Mouse (Mus musculus): ENCODE measurements at regions not wholly inside any gene's neighbourhood (a gene's known extent, or its start where the extent isn't known, plus 50 kb on each side); places are given as distances from the start of the nearest gene placed in this dataset.
"Not testable (repeated sequence)": the region's sequence is repeated elsewhere in the genome, so short reads cannot be mapped to it uniquely, and the experiment has no call there.

- no peak for ATAC-seq (replicated peaks; ENCODE audit: insufficient number of reproducible peaks, insufficient read depth, low FRiP score, low read depth)
- no peak overlapping the region for H3K9ac ChIP-seq
- 82% methylated on average over 6 of the region's 6 CpGs for WGBS
- H3K4me2 ChIP-seq: no peak overlapping the region
- H3K36me3 ChIP-seq: no peaks in the 10 kb centered on the region
- no peaks in the 10 kb centered on the region for H3K9me3 ChIP-seq (replicated peaks)
- no peak overlapping the region for H3K4me3 ChIP-seq
- H3K27me3 ChIP-seq: no peaks in the 10 kb centered on the region
- no peaks in the 10 kb centered on the region for H3K4me1 ChIP-seq (replicated peaks)
- H3K27ac ChIP-seq: no peak overlapping the region
Observed at GRCm38 (mm10) chr16:86250021-86250420, 348.4 kb upstream of the Adamts5 start.

DNA sequence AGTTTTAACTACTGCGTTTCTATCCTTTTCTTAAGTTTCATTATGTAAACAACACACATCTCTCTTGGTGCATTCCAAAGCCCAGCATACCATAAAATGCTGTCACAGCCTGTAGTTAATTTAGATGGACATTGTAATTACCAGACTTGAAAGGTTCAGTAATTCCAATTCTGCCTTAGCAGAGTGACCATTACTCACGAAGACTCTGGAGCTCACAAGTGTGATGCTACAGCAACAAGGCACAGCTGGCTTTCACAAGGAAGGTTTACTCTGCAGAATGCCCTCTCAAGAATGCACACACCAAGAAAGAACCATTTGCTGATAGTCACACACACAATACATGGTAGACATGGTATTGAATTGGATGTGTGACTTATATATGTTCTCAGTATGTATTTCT is 342.6 kb upstream of the Adamts5 start:
- WGBS: 75% methylated on average over 2 of the region's 2 CpGs

DNA sequence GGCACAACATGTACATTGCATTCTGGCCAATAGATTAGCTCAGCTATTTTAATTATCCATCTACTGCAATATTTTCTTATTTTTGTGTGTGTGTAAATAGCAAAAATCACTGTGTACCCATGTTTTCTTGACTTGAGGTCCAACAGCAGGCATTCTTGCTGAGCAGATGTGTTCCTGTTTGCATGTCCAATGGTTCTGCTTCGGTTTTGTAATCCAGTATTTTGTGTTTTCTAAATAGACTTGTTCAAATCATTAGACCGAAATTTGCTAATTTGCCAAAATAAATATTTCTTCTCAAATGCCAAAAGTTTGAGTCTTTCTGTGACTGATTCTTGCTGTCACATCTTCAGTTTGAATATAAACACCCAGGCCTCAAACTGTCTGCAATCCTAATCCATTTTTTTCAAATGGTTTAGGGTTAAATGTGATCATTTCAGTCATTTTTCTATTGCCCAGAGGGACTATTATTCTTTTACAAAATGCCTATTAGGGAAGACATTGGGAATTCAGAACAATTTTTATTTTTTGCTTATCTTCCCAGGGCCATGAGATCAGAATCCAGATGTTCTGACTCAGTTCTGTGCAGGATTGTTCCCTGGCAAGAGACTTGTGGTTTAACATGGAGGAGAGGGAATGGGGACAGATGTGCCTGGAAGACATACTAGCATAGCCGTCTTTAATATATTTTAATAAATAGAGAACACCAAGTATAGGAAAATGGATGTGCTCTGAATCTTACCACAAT is 341.3 kb upstream of the Adamts5 start:
- 59% methylated on average over 3 of the region's 3 CpGs for WGBS
- H3K4me3 ChIP-seq: no peak overlapping the region
- no peaks in the 10 kb centered on the region for H3K27me3 ChIP-seq
- no peaks in the 10 kb centered on the region for H3K4me1 ChIP-seq (replicated peaks)
- no peak overlapping the region for H3K9ac ChIP-seq
- ATAC-seq (replicated peaks; ENCODE audit: insufficient number of reproducible peaks, insufficient read depth, low FRiP score, low read depth): no peak
- no peaks in the 10 kb centered on the region for H3K36me3 ChIP-seq
- no peak overlapping the region for H3K27ac ChIP-seq
- H3K9me3 ChIP-seq (replicated peaks): no peaks in the 10 kb centered on the region
- H3K4me2 ChIP-seq: no peak overlapping the region

More for the DNA sequence above, 342.6 kb upstream of the Adamts5 start:
- Histone ChIP-seq H3K9me3 (replicated peaks) (no peaks in the 10 kb centered on the region), H3K4me2 (no peak overlapping the region), H3K27ac (no peak overlapping the region), H3K4me3 (no peak overlapping the region), H3K9ac (no peak overlapping the region), H3K27me3 (no peaks in the 10 kb centered on the region), H3K36me3 (no peaks in the 10 kb centered on the region), H3K4me1 (replicated peaks) (no peaks in the 10 kb centered on the region)
- ATAC-seq (replicated peaks; ENCODE audit: insufficient number of reproducible peaks, insufficient read depth, low FRiP score, low read depth): no peak

DNA sequence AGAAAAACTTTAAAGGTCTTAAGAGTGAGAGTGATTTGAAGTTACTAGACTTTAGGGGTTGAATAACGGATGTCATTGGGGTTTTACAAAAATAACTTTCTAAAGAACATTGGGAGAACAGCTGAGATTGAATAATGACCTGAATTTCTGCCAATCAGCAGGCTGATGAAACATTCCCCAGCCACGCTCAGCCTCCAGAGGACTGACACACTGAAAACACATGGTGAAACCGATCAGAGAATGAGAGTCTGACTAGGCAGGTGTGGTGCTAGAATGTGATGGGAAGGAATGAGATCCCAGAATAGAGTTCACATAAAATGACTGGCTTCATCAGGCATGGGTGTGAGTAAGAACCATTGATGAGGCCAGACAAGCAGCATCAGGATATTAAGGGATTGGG is 321.4 kb upstream of the Adamts5 start:
- no peak overlapping the region for H3K9ac ChIP-seq
- H3K9me3 ChIP-seq (replicated peaks): no peaks in the 10 kb centered on the region
- ATAC-seq (replicated peaks; ENCODE audit: insufficient number of reproducible peaks, insufficient read depth, low FRiP score, low read depth): no peak
- no peak overlapping the region for H3K4me3 ChIP-seq
- H3K4me2 ChIP-seq: no peak overlapping the region
- no peak overlapping the region for H3K27ac ChIP-seq
- WGBS: 57% methylated on average over 3 of the region's 3 CpGs
- no peaks in the 10 kb centered on the region; the same call in 1 of the 2 replicates for H3K4me1 ChIP-seq (replicated peaks)
- no peaks in the 10 kb centered on the region for H3K27me3 ChIP-seq
- no peaks in the 10 kb centered on the region for H3K36me3 ChIP-seq

- Histone ChIP-seq H3K4me3 (no peak overlapping the region), H3K9ac (no peak overlapping the region), H3K4me1 (replicated peaks) (no peaks in the 10 kb centered on the region), H3K36me3 (no peaks in the 10 kb centered on the region), H3K4me2 (no peak overlapping the region), H3K27me3 (no peaks in the 10 kb centered on the region), H3K27ac (no peak overlapping the region), H3K9me3 (replicated peaks) (no peaks in the 10 kb centered on the region)
- ATAC-seq (replicated peaks; ENCODE audit: insufficient number of reproducible peaks, insufficient read depth, low FRiP score, low read depth): no peak
Observed at GRCm38 (mm10) chr16:86210547-86210946, 308.9 kb upstream of the Adamts5 start.

- H3K27ac ChIP-seq: no peak overlapping the region
Observed at GRCm38 (mm10) chr16:86209319-86209718, 307.7 kb upstream of the Adamts5 start.

DNA sequence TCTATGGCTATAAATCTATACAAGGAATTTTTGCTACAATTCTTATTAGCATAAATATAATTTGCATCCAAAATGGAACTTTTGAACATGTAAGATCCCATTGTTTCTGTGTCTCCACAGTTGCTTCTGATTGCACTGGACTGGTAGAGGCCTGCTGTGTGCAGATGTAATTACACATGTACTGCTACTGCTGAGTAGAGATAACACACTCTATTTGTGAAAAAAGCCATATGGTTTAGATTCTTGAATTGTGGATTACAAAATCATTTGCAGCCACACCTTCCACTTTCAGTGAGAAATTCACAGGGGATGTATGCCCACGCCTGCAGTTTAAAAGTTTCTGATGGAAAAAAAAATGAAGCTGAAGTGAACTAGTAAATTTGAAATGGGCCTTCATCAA is 288.2 kb upstream of the Adamts5 start:
- no peak for ATAC-seq (replicated peaks; ENCODE audit: insufficient number of reproducible peaks, insufficient read depth, low FRiP score, low read depth)
- no peak overlapping the region for H3K27ac ChIP-seq
- WGBS: 80% methylated on average over 1 of the region's 1 CpGs
- H3K36me3 ChIP-seq: no peaks in the 10 kb centered on the region
- no peaks in the 10 kb centered on the region for H3K27me3 ChIP-seq
- no peaks in the 10 kb centered on the region for H3K9me3 ChIP-seq (replicated peaks)
- H3K4me2 ChIP-seq: no peak overlapping the region
- H3K9ac ChIP-seq: no peak overlapping the region
- no peaks in the 10 kb centered on the region for H3K4me1 ChIP-seq (replicated peaks)
- no peak overlapping the region for H3K4me3 ChIP-seq

More at GRCm38 (mm10) chr16:86209319-86209718, 307.7 kb upstream of the Adamts5 start:
- Histone ChIP-seq H3K9me3 (replicated peaks) (no peaks in the 10 kb centered on the region), H3K4me3 (no peak overlapping the region), H3K4me2 (no peak overlapping the region), H3K9ac (no peak overlapping the region), H3K27me3 (no peaks in the 10 kb centered on the region), H3K36me3 (no peaks in the 10 kb centered on the region), H3K4me1 (replicated peaks) (no peaks in the 10 kb centered on the region)
- ATAC-seq (replicated peaks; ENCODE audit: insufficient number of reproducible peaks, insufficient read depth, low FRiP score, low read depth): no peak

DNA sequence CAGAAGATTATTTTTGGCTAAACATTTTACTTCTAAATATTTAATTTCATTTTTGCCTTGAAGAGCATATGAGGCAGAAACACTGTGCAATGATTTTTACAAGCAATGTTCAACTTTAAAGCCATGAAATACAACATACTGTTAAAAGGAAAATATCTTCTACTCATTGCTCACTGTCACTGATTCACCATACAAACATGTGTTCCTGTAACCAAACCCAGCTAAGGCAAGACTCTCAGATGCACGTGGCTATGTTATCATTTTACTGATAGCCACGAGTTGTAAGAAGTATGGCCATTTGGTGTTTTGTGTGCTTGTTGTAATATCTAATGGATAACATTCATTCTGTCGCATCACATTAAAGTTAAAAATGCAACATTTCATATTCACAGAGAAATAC is 287.3 kb upstream of the Adamts5 start:
- H3K4me3 ChIP-seq: no peak overlapping the region
- no peaks in the 10 kb centered on the region for H3K36me3 ChIP-seq
- H3K4me2 ChIP-seq: no peak overlapping the region
- H3K27me3 ChIP-seq: no peaks in the 10 kb centered on the region
- H3K4me1 ChIP-seq (replicated peaks): no peaks in the 10 kb centered on the region
- ATAC-seq (replicated peaks; ENCODE audit: insufficient number of reproducible peaks, insufficient read depth, low FRiP score, low read depth): no peak
- 47% methylated on average over 3 of the region's 3 CpGs for WGBS
- no peak overlapping the region for H3K9ac ChIP-seq
- H3K9me3 ChIP-seq (replicated peaks): no peaks in the 10 kb centered on the region
- no peak overlapping the region for H3K27ac ChIP-seq

DNA sequence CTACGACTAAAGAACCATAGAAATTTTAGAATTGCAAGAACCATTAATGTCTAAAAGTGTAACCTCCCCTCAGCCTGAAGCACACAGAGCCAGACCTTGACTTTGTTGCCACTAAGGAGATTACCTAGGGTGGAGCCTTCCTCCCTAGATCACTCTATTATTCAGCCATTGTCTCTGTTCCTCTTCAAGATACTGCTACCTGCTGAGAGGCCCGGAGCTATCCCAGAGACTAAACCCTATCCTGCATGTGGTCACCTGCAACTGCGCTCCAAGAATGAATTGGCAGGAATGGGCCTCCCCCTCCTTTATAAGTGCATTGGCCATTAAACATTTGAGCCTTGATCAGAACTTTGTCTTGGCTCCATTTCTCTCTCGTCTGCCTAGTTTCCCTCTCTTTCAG is 286.0 kb upstream of the Adamts5 start:
- not testable (repeated sequence) for H3K36me3 ChIP-seq; H3K27ac ChIP-seq; H3K9ac ChIP-seq; H3K27me3 ChIP-seq; H3K4me1 ChIP-seq (replicated peaks); ATAC-seq (replicated peaks; ENCODE audit: insufficient number of reproducible peaks, insufficient read depth, low FRiP score, low read depth); H3K9me3 ChIP-seq (replicated peaks); H3K4me3 ChIP-seq; H3K4me2 ChIP-seq
- WGBS: 79% methylated on average over 4 of the region's 4 CpGs

- Histone ChIP-seq H3K4me1 (replicated peaks) (no peaks in the 10 kb centered on the region), H3K4me3 (no peak overlapping the region), H3K4me2 (no peak overlapping the region), H3K36me3 (no peaks in the 10 kb centered on the region), H3K9ac (no peak overlapping the region), H3K27ac (no peak overlapping the region), H3K9me3 (replicated peaks) (no peaks in the 10 kb centered on the region), H3K27me3 (no peaks in the 10 kb centered on the region)
- 71% methylated on average over 4 of the region's 4 CpGs for WGBS
- ATAC-seq (replicated peaks; ENCODE audit: insufficient number of reproducible peaks, insufficient read depth, low FRiP score, low read depth): no peak
Observed at GRCm38 (mm10) chr16:86159021-86159815, 257.6 kb upstream of the Adamts5 start.

GRCm38 (mm10) chr16:86138171-86138570 is 236.5 kb upstream of the Adamts5 start:
- Histone ChIP-seq H3K27ac (no peak overlapping the region), H3K36me3 (no peaks in the 10 kb centered on the region), H3K4me2 (no peak overlapping the region), H3K4me1 (replicated peaks) (no peaks in the 10 kb centered on the region), H3K27me3 (no peaks in the 10 kb centered on the region), H3K9ac (no peak overlapping the region), H3K4me3 (no peak overlapping the region), H3K9me3 (replicated peaks) (no peaks in the 10 kb centered on the region)
- no peak for ATAC-seq (replicated peaks; ENCODE audit: insufficient number of reproducible peaks, insufficient read depth, low FRiP score, low read depth)
- WGBS: 41% methylated on average over 3 of the region's 3 CpGs

- ATAC-seq (replicated peaks; ENCODE audit: insufficient number of reproducible peaks, insufficient read depth, low FRiP score, low read depth): no peak
- no peaks in the 10 kb centered on the region for H3K4me1 ChIP-seq (replicated peaks)
- WGBS: 61% methylated on average over 3 of the region's 3 CpGs
- no peak overlapping the region for H3K9ac ChIP-seq
- no peaks in the 10 kb centered on the region for H3K27me3 ChIP-seq
- H3K4me2 ChIP-seq: no peak overlapping the region
- H3K9me3 ChIP-seq (replicated peaks): no peaks in the 10 kb centered on the region
- H3K27ac ChIP-seq: no peak overlapping the region
- no peak overlapping the region for H3K4me3 ChIP-seq
- H3K36me3 ChIP-seq: no peaks in the 10 kb centered on the region
Observed at GRCm38 (mm10) chr16:86136169-86136568, 234.5 kb upstream of the Adamts5 start.

Data from heart, embryonic 15.5 days (tissue).